In the genomic region with DNA sequence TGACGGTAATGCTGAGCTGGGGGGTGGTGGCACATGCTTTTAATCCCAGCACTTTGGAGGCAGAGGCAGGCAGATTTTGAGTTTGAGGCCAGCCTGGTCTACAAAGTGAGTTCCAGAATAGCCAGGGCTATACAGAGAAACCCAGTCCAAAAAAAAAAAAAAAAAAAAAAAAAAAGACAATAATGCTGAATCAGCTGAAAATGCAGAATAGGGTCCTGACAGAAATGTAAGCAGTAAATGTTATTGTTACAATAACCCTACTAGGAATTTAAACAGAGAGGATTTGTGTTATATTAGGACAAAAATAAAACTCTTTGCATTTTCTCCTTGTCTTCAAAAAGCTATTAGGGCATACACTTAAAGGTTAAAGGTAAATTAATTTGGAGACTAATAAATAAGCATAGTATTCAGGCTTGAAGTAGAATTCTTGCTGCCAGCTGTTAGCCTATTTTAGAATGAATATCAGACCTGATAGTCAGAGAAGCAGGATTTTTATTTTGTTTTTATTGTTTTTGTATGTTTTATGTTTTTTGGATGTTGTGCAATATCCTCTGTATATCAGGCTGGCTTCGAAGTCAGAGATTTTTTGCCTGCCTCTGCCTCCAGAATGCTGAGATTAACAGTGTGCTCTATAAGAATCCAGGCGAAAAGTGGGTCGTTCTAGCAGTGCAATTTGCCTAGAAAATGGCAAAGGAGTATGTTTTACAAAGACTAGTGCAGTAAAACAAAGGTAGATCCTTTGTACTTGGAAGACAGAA, we compare ENCODE assay signal across 21 mouse cellular contexts.
DNase-seq lines count a peak whose midpoint lies in the region; ATAC-seq and TF ChIP-seq lines count a peak whose summit lies in the region.
"Had no signal": no experiment of that assay in that cellular context is flagged by ENCODE, and none has a peak within 500 bp of the region (broad histone marks: within the 10 kb centered on the region; RNA-seq: fewer than 3 reads in every experiment).

No protein-coding gene starts in this region.

- H3K9me3 ChIP-seq in ES-E14 (ENCODE audit: control insufficient read depth, insufficient read depth, low read depth, low read length), result no peaks in the 10 kb centered on the region
- H3K9me3 ChIP-seq in limb, embryonic 10.5 days (replicated peaks), result no peaks in the 10 kb centered on the region
- H3K9me3 ChIP-seq: embryonic facial prominence, embryonic 10.5 days; embryonic facial prominence, embryonic 12.5 days; forebrain, embryonic 13.5 days; forebrain, embryonic 15.5 days had no signal

- H3K4me1 ChIP-seq in ES-E14 (ENCODE audit: control insufficient read depth in 2 of 2, insufficient read depth in 2 of 2, low read length in 2 of 2, poor library complexity in 1 of 2), result no peaks in the 10 kb centered on the region
- no peaks in the 10 kb centered on the region for H3K4me1 ChIP-seq in limb, embryonic 10.5 days
- H3K4me1 ChIP-seq: embryonic facial prominence, embryonic 10.5 days; embryonic facial prominence, embryonic 12.5 days; forebrain, embryonic 13.5 days; forebrain, embryonic 15.5 days had no signal

- no peak overlapping the region for H3K27ac ChIP-seq in ES-E14 (ENCODE audit: insufficient read depth, low read depth, low read length, poor library complexity, severe bottlenecking)
- no peak overlapping the region for H3K27ac ChIP-seq in limb, embryonic 10.5 days
- H3K27ac ChIP-seq: embryonic facial prominence, embryonic 10.5 days; embryonic facial prominence, embryonic 12.5 days; forebrain, embryonic 13.5 days; forebrain, embryonic 15.5 days had no signal

- in situ Hi-C loops in ES-E14 (cut with MboI; ENCODE audit: low sequenced_read_pairs in 2 of 2, unreplicated experiment in 2 of 2), result no loop called here

- no peak overlapping the region for H3K4me2 ChIP-seq in myocyte (ENCODE audit: low read depth)
- H3K4me2 ChIP-seq: embryonic facial prominence, embryonic 12.5 days; forebrain, embryonic 13.5 days; forebrain, embryonic 15.5 days had no signal

- ATAC-seq in megakaryocyte-erythroid progenitor cell, adult 5-6 weeks (replicated peaks; ENCODE audit: low FRiP score, low TSS enrichment, poor library complexity, severe bottlenecking), result no peak
- ATAC-seq: activated CD4-positive, CD25-positive, alpha-beta regulatory T cell, adult 4 months; forebrain, embryonic 13.5 days; forebrain, embryonic 15.5 days; forebrain, postnatal 0 days; Patski had no signal

- TF ChIP-seq POLR2A in myocyte (IDR thresholded peaks at IDR 0.05; ENCODE audit: insufficient read length, low read depth), result no peak

- no peaks in the 10 kb centered on the region for H3K79me3 ChIP-seq in C2C12 (ENCODE audit: low read depth)

- no peak for DNase-seq in ES-E14 (ENCODE audit: low read depth, low spot score)
- no peak for DNase-seq in limb, embryonic 10.5 days (ENCODE audit: low spot score)
- DNase-seq: adrenal gland, adult 8-10 months; adrenal gland, postnatal 14 days; adrenal gland, postnatal 36 days; B cell, adult 2 months; cerebellum, adult 11-12 months; cerebellum, adult 2 months; cerebellum, adult 9-10 months; cerebellum, postnatal 10 days; cerebellum, postnatal 25 days; forebrain, postnatal 0 days had no signal

- no peak overlapping the region for H3ac ChIP-seq in C2C12 (ENCODE audit: control insufficient read depth, insufficient read length, low read depth)
- no peak overlapping the region for H3ac ChIP-seq in myocyte (ENCODE audit: control insufficient read depth, insufficient read length)

- TF ChIP-seq CTCF in C2C12 (IDR thresholded peaks at IDR 0.05; ENCODE audit: control insufficient read depth, insufficient read depth, insufficient read length), result no peak

- no peak overlapping the region for H3K9ac ChIP-seq in ES-E14 (ENCODE audit: insufficient read depth, low read depth, low read length, poor library complexity, severe bottlenecking)
- H3K9ac ChIP-seq: embryonic facial prominence, embryonic 12.5 days; forebrain, embryonic 13.5 days; forebrain, embryonic 15.5 days; forebrain, postnatal 0 days had no signal

- no peak overlapping the region for H3K4me3 ChIP-seq in C2C12 (ENCODE audit: insufficient read depth, poor library complexity, severe bottlenecking)
- H3K4me3 ChIP-seq in ES-E14 (ENCODE audit: insufficient read depth in 1 of 2, low read depth in 1 of 2, low read length in 2 of 2, poor library complexity in 1 of 2, severe bottlenecking in 1 of 2), result no peak overlapping the region
- no peak overlapping the region for H3K4me3 ChIP-seq in myocyte
- no peak overlapping the region for H3K4me3 ChIP-seq in limb, embryonic 10.5 days
- H3K4me3 ChIP-seq: embryonic facial prominence, embryonic 10.5 days; embryonic facial prominence, embryonic 12.5 days; forebrain, embryonic 13.5 days; forebrain, embryonic 15.5 days had no signal

- 88% methylated on average over 4 of the region's 4 CpGs for WGBS in limb, embryonic 10.5 days

- no peaks in the 10 kb centered on the region for H3K27me3 ChIP-seq in C2C12 (ENCODE audit: control insufficient read depth, insufficient read depth, insufficient read length)
- H3K27me3 ChIP-seq in myocyte (ENCODE audit: control insufficient read depth, insufficient read depth, insufficient read length), result no peaks in the 10 kb centered on the region
- H3K27me3 ChIP-seq in limb, embryonic 10.5 days (ENCODE audit: low read depth, poor library complexity, severe bottlenecking), result no peaks in the 10 kb centered on the region
- H3K27me3 ChIP-seq: embryonic facial prominence, embryonic 12.5 days; forebrain, embryonic 13.5 days; forebrain, embryonic 15.5 days; Patski had no signal

- H3K79me2 ChIP-seq in C2C12 (ENCODE audit: control insufficient read depth, insufficient read depth) (no peaks in the 10 kb centered on the region), myocyte (ENCODE audit: control insufficient read depth, insufficient read depth) (no peaks in the 10 kb centered on the region)

- no peaks in the 10 kb centered on the region for H3K36me3 ChIP-seq in C2C12 (ENCODE audit: control insufficient read depth, insufficient read depth)
- H3K36me3 ChIP-seq in ES-E14 (ENCODE audit: control insufficient read depth, insufficient read depth, low read length, poor library complexity, severe bottlenecking), result no peaks in the 10 kb centered on the region
- no peaks in the 10 kb centered on the region for H3K36me3 ChIP-seq in myocyte (ENCODE audit: control insufficient read depth, insufficient read depth)
- no peaks in the 10 kb centered on the region for H3K36me3 ChIP-seq in limb, embryonic 10.5 days
- H3K36me3 ChIP-seq: embryonic facial prominence, embryonic 10.5 days; embryonic facial prominence, embryonic 12.5 days; forebrain, embryonic 15.5 days had no signal

TF ChIP-seq in C2C12, 6 proteins besides CTCF, POLR2A, EP300 and RAD21:
- no peak for TF ChIP-seq FOSL1 (IDR thresholded peaks at IDR 0.05; ENCODE audit: insufficient read depth, low read length, poor library complexity, severe bottlenecking)
- TF ChIP-seq USF1 (IDR thresholded peaks at IDR 0.05; ENCODE audit: low read depth), result no peak
- TF ChIP-seq CEBPB (IDR thresholded peaks at IDR 0.05; ENCODE audit: low read depth), result peak; percentile 69

TF ChIP-seq in ES-E14, 5 proteins besides CTCF, POLR2A, EP300 and RAD21:
- peak; percentile 92 for TF ChIP-seq MAFK (IDR thresholded peaks at IDR 0.05; ENCODE audit: insufficient read depth, low read depth, low read length)
- no peak for TF ChIP-seq CHD2 (IDR thresholded peaks at IDR 0.05; ENCODE audit: low read depth, low read length)

TF ChIP-seq in myocyte, 11 proteins besides CTCF, POLR2A, EP300 and RAD21:
- TF ChIP-seq TCF12 (IDR thresholded peaks at IDR 0.05; ENCODE audit: insufficient read depth, poor library complexity, severe bottlenecking) (no peak), MYOG (IDR thresholded peaks at IDR 0.05; ENCODE audit: control insufficient read depth in 1 of 3, insufficient read depth in 1 of 3, insufficient read length in 2 of 3, low read depth in 2 of 3) (no peak), REST (IDR thresholded peaks at IDR 0.05; ENCODE audit: insufficient read depth, insufficient read length) (no peak), CEBPB (IDR thresholded peaks at IDR 0.05; ENCODE audit: insufficient read depth, poor library complexity, severe bottlenecking) (peak; percentile 51; the same call in 1 of the 2 replicates), MAX (IDR thresholded peaks at IDR 0.05; ENCODE audit: low read depth) (no peak), SRF (IDR thresholded peaks at IDR 0.05; ENCODE audit: control insufficient read depth, insufficient read length, low read depth) (no peak)
